Mouse (Mus musculus) kidney, adult 2 months (tissue): ENCODE data around the gene Tmem120a.

Experiments
- CTCF ChIP-seq: fragments of 200-500 bp; conservative IDR thresholded peaks from 2 replicates; pipeline ENCODE4 v1.5.1; 2011; ENCODE audit warnings: low read depth, mild to moderate bottlenecking, control low read depth, low read length, moderate library complexity, mixed read lengths; ENCODE audit not compliant: insufficient read depth, insufficient read length
- POLR2A ChIP-seq: fragments of 200-500 bp; IDR thresholded peaks from one replicate; pipeline ENCODE4 v1.6.1; 2011; ENCODE audit warnings: low read depth, low read length, control low read depth

DNA sequence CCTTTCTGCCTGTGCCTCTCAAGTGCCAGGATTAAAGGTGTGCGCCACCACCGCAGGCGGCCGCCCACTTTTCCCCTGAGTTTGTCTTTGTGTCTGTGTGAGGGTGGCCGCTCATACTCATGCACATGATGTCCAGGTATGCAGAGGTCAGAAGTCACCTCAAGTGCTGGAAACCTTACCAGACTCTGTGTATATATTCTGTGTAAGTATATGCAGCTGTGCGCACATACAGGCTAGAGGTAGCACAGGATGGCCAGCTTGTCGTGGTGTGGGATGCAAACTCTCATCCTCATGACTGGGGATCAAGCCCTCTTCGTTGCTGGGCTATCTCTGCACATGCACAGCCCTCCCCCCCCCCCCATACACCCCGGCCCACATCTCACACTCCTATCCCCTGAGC lies 16.4 kb downstream of the Tmem120a start:
- TF ChIP-seq CTCF (no peak), POLR2A (no peak)
